Mouse (Mus musculus) neural tube, embryonic 11.5 days (tissue): Measurements from ENCODE around the gene Amd1. TPM values are rescaled to one million over a fixed set of nuclear protein-coding genes. Genes with fewer than 3 reads are reported as not detected.

ENCODE experiments used
- ATAC-seq: fragments of 200-750 bp; cut with Nextera tagmentation; 2 replicates; pipeline ENCODE4 v1.8.0; 2017; ENCODE audit warnings: moderate number of reproducible peaks, mild to moderate bottlenecking, moderate TSS enrichment, moderate library complexity; ENCODE audit not compliant: insufficient read depth, low FRiP score, low TSS enrichment
- DNase-seq: peaks from one replicate; pipeline ENCODE4 v3.0.0-alpha.2; 2015; ENCODE audit warnings: low spot score
- H3K27ac ChIP-seq: fragments of 300-500 bp; sonication (generic); 2 replicates; pipeline ENCODE4 v1.5.1; 2014; ENCODE audit warnings: low read depth, mild to moderate bottlenecking, low read length
- H3K27me3 ChIP-seq: fragments of 300-500 bp; sonication (generic); 2 replicates; pipeline ENCODE4 v1.6.1; 2014; ENCODE audit warnings: mild to moderate bottlenecking, low read length, mixed read lengths; ENCODE audit not compliant: control insufficient read depth, insufficient read depth
- H3K36me3 ChIP-seq: fragments of 300-500 bp; sonication (generic); 2 replicates; pipeline ENCODE4 v1.6.1; 2014; ENCODE audit warnings: mild to moderate bottlenecking, low read length, moderate library complexity, mixed read lengths; ENCODE audit not compliant: control insufficient read depth, insufficient read depth
- H3K4me1 ChIP-seq: fragments of 300-500 bp; sonication (generic); 2 replicates; pipeline ENCODE4 v1.6.1; 2014; ENCODE audit warnings: low read length, mixed read lengths; ENCODE audit not compliant: control insufficient read depth, insufficient read depth
- H3K4me2 ChIP-seq: fragments of 300-500 bp; sonication (generic); 2 replicates; pipeline ENCODE4 v1.6.1; 2014; ENCODE audit warnings: low read depth, mild to moderate bottlenecking, moderate library complexity
- H3K4me3 ChIP-seq: fragments of 300-500 bp; sonication (generic); 2 replicates; pipeline ENCODE4 v1.5.1; 2014; ENCODE audit warnings: low read depth, low read length
- H3K9ac ChIP-seq: fragments of 300-500 bp; sonication (generic); 2 replicates; pipeline ENCODE4 v1.6.1; 2014; ENCODE audit warnings: mild to moderate bottlenecking, low read length
- H3K9me3 ChIP-seq: fragments of 300-500 bp; sonication (generic); 2 replicates; pipeline ENCODE4 v1.6.1; 2016; ENCODE audit warnings: low read length; ENCODE audit not compliant: control insufficient read depth
- WGBS: fragments of 180-500 bp; shearing (Covaris S2); extraction: QIAGEN DNeasy Blood & Tissue Kit; methylation state at CpG from one replicate; pipeline ENCODE4 v1.1.7; 2014; 5-methylcytosine and 5-hydroxymethylcytosine counted together
- polyA plus RNA-seq: library from polyadenylated mRNA; unstranded; fragments of >200 nt; fragmentation: Nextera tagmentation; extraction: Ambion mirVana; gene quantifications from 2 replicates; pipeline ENCODE4 v1.2.1, GENCODE M21; 2014

Gene Amd1
- polyA plus RNA-seq, 1 experiment from 2014 or later = 94.8 TPM

- no peaks in the 10 kb centered on the region for H3K4me1 ChIP-seq
- H3K9ac ChIP-seq = no peak overlapping the region
- no peak overlapping the region for H3K27ac ChIP-seq
- DNase-seq = no peak
- H3K36me3 ChIP-seq = peaks cover 3% of the 10 kb centered on the region
- H3K27me3 ChIP-seq = no peaks in the 10 kb centered on the region
- H3K4me3 ChIP-seq = no peak overlapping the region
- H3K4me2 ChIP-seq = no peak overlapping the region
- H3K9me3 ChIP-seq = no peaks in the 10 kb centered on the region
- ATAC-seq = no peak
- 91% methylated on average over 3 of the region's 3 CpGs for WGBS
These were observed 17.0 kb downstream of the Amd1 start for GRCm38 (mm10) chr10:40284997-40285396.

GRCm38 (mm10) chr10:40284179-40284831, 17.7 kb downstream of the Amd1 start:
- no peak for ATAC-seq
- no peak overlapping the region for H3K9ac ChIP-seq
- no peak overlapping the region for H3K27ac ChIP-seq
- no peaks in the 10 kb centered on the region for H3K4me1 ChIP-seq
- H3K4me2 ChIP-seq = no peak overlapping the region
- H3K4me3 ChIP-seq = no peak overlapping the region
- H3K27me3 ChIP-seq = no peaks in the 10 kb centered on the region
- no peak for DNase-seq
- H3K9me3 ChIP-seq = no peaks in the 10 kb centered on the region
- 82% methylated on average over 10 of the region's 10 CpGs for WGBS
- H3K36me3 ChIP-seq = peaks cover 3% of the 10 kb centered on the region

DNA sequence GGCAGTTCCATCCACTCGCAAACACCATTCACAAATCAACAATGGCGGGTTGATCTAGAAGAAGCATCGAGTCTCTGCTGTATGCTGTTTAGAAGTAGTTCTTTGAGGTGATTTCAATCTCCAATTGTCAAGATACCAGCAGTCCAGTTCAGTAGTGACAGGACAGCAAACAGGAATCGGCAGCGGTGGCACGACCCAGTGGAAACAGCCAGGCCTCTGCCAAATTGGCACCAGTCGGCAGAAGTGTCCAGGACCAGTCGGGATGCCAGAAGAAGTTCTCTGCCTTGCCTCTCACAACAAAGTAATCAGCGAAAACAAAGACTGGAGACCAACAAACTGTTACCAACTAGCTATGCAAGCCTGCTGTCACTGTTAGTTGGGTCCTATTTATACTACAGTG, 18.4 kb downstream of the Amd1 start:
- DNase-seq (no peak), ATAC-seq (no peak)
- peaks cover 3% of the 10 kb centered on the region for H3K36me3 ChIP-seq
- H3K9me3 ChIP-seq = no peaks in the 10 kb centered on the region
- no peak overlapping the region for H3K4me2 ChIP-seq
- no peaks in the 10 kb centered on the region for H3K4me1 ChIP-seq
- no peaks in the 10 kb centered on the region for H3K27me3 ChIP-seq
- WGBS = 94% methylated on average over 9 of the region's 9 CpGs
- no peak overlapping the region for H3K4me3 ChIP-seq
- H3K27ac ChIP-seq = no peak overlapping the region
- no peak overlapping the region for H3K9ac ChIP-seq

DNA sequence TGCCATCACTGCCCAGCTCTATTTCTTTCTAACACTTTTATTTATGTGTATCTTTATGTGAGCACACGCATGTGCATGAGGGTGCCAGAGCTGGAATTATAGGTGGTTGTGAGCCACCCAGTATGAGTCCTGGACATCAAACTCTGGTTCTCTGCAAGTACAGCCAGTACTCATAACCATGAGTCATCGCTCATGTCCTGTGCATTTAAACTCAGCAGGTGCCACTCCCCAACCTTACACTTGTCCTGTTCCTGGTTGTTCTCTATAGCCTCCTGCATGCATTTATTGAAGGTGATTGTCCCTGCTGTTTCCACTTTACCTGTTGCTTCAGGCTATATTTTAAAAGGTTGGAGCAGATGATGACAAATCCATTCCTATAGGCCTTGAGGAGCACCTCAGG, 20.4 kb downstream of the Amd1 start:
- no peaks in the 10 kb centered on the region for H3K27me3 ChIP-seq
- H3K4me1 ChIP-seq = no peaks in the 10 kb centered on the region
- no peak for DNase-seq
- peaks cover 3% of the 10 kb centered on the region for H3K36me3 ChIP-seq
- H3K27ac ChIP-seq = no peak overlapping the region
- H3K4me3 ChIP-seq = no peak overlapping the region
- WGBS = 94% methylated on average over 2 of the region's 2 CpGs
- no peak overlapping the region for H3K9ac ChIP-seq
- H3K4me2 ChIP-seq = no peak overlapping the region
- H3K9me3 ChIP-seq = no peaks in the 10 kb centered on the region
- ATAC-seq = no peak

DNA sequence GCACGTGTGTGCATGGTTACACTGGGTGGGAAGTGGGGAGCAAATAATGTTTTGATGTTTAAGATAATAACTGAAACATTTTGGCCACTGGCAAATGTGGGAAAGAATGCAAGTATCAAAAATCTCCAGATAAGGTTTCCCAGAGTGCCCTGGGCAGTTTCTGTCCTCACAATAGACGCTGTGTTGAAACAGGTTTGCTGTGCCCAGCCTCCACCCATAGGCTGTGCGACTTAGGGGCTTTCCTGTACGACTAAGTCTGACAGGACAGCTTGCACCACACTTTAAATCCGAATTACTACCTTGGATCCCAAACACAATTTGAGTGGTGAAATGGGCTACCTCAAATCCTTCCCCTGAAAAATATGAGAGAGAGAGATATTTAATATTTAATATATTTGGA, 23.7 kb downstream of the Amd1 start:
- no peaks in the 10 kb centered on the region for H3K9me3 ChIP-seq
- H3K4me1 ChIP-seq = no peaks in the 10 kb centered on the region
- no peak overlapping the region for H3K4me3 ChIP-seq
- no peak for DNase-seq
- no peaks in the 10 kb centered on the region for H3K27me3 ChIP-seq
- H3K9ac ChIP-seq = no peak overlapping the region
- no peak for ATAC-seq
- no peaks in the 10 kb centered on the region for H3K36me3 ChIP-seq
- H3K4me2 ChIP-seq = no peak overlapping the region
- WGBS = 77% methylated on average over 5 of the region's 5 CpGs
- H3K27ac ChIP-seq = no peak overlapping the region

GRCm38 (mm10) chr10:40275991-40276390, 26.0 kb downstream of the Amd1 start:
- WGBS = 67% methylated on average over 7 of the region's 7 CpGs
- Histone ChIP-seq H3K4me3 (no peak overlapping the region), H3K4me2 (no peak overlapping the region), H3K9ac (no peak overlapping the region), H3K27ac (no peak overlapping the region), H3K27me3 (no peaks in the 10 kb centered on the region), H3K4me1 (no peaks in the 10 kb centered on the region), H3K9me3 (no peaks in the 10 kb centered on the region), H3K36me3 (no peaks in the 10 kb centered on the region)
- DNase-seq (peak; percentile 18), ATAC-seq (no peak)

DNA sequence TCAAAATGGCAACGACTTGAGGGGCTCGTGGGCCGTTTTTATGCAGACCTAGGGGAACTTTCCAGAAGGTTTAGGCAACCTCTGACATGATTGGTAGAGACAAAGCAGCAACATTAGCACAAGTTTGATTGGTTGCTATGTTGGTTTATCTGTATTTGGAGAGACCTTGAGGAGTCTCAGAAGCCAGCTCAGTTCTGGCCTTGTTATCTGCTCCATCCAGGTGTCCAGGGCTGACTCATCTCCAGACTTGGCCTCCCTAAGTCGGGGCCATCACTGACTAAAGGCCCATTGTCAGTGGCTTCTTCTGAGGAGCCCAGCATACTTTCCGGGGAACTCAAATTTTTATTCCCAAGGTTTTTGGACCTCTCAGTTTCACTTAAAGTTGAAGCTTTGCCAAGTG, 28.0 kb downstream of the Amd1 start:
- 85% methylated on average over 5 of the region's 5 CpGs for WGBS
- Histone ChIP-seq H3K27ac (no peak overlapping the region), H3K36me3 (no peaks in the 10 kb centered on the region), H3K4me3 (no peak overlapping the region), H3K9ac (no peak overlapping the region), H3K9me3 (no peaks in the 10 kb centered on the region), H3K4me2 (no peak overlapping the region), H3K4me1 (no peaks in the 10 kb centered on the region), H3K27me3 (no peaks in the 10 kb centered on the region)
- ATAC-seq (no peak), DNase-seq (no peak)

- H3K9ac ChIP-seq = no peak overlapping the region
- no peaks in the 10 kb centered on the region for H3K36me3 ChIP-seq
- ATAC-seq (no peak), DNase-seq (no peak)
- no peak overlapping the region for H3K4me3 ChIP-seq
- 87% methylated on average over 3 of the region's 3 CpGs for WGBS
- H3K27me3 ChIP-seq = no peaks in the 10 kb centered on the region
- no peaks in the 10 kb centered on the region for H3K4me1 ChIP-seq
- H3K9me3 ChIP-seq = no peaks in the 10 kb centered on the region
- no peak overlapping the region for H3K4me2 ChIP-seq
- no peak overlapping the region for H3K27ac ChIP-seq
These were observed 30.8 kb downstream of the Amd1 start for GRCm38 (mm10) chr10:40271216-40271615.

GRCm38 (mm10) chr10:40264920-40265319, 37.1 kb downstream of the Amd1 start:
- H3K36me3 ChIP-seq = no peaks in the 10 kb centered on the region
- H3K9me3 ChIP-seq = no peaks in the 10 kb centered on the region
- no peak overlapping the region for H3K4me3 ChIP-seq
- DNase-seq (no peak), ATAC-seq (no peak)
- H3K4me1 ChIP-seq = no peaks in the 10 kb centered on the region
- no peak overlapping the region for H3K27ac ChIP-seq
- no peak overlapping the region for H3K4me2 ChIP-seq
- 90% methylated on average over 3 of the region's 3 CpGs for WGBS
- no peak overlapping the region for H3K9ac ChIP-seq
- no peaks in the 10 kb centered on the region for H3K27me3 ChIP-seq
